Mouse (Mus musculus) mature B cell (primary cell): ENCODE measurements around the gene Cd47.
"Not testable (repeated sequence)": the region's sequence is repeated elsewhere in the genome, so short reads cannot be mapped to it uniquely, and the experiment has no call there.

Experiments
- in situ Hi-C: fragments of 300-500 bp; cut with MboI; formaldehyde crosslinking; loops from 2 replicates; pipeline ENCODE4 v1.14.3; 2019

The Cd47 gene

DNA sequence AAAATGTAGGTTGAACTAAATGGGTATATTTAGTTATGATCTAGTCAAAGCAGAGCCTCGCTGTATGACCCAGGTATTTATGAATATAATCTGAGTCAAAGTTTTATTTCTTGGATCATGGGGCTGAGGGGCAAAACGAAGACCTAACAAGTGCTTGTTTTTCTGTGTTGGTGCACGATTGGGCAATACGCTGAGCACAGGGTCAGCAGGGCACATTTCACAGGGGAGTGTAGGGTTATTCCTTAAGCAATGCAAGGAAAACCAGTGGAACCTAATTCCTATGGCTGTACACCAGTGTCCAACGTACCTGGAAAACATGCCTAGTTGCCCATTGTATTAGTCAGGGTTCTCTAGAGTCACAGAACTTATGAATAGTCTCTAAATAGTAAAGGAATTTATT, 12.6 kb upstream of the Cd47 start:
- in situ Hi-C loops = no loop called here

DNA sequence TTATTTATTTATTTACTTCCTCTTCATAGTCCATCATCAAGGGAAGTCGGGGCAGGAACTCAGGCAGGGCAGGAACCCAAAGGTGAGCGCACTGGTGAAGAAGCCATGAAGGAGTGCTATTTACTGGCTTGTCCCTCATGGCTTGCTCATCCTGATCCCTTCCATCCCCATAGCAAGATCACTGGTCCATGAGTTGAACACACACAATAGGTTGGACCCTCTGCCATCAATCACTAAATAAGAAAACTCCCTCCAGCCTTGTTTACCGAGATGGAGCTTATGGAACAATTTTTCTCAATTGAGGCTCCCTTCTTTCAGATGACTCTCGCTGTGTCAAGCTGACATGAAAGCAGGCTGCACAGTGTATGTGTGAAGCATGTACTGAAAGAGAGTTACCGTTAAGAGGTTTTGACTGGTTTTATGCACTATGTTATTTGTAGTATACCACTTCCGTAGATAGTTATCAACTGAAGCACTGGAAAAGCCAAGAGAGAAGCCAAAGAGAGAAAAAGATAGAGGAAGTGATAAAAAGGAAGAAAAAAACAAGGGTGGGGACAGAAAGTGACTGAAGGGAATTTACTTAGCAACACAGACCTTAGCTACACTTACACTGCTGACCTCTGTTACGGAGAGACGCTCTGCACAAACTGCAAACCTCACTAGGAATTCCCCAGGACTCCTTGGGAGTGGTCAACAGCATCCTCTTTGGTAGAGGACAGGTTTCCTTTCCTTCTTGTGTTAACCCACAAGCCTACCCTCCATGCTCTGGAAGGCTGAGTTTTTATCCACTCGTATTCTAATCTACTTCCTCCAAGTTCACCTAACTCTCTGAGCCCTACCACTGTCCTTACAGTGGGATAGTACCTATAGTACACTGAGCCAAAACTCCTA, 9.5 kb upstream of the Cd47 start:
- in situ Hi-C loops = no loop called here

DNA sequence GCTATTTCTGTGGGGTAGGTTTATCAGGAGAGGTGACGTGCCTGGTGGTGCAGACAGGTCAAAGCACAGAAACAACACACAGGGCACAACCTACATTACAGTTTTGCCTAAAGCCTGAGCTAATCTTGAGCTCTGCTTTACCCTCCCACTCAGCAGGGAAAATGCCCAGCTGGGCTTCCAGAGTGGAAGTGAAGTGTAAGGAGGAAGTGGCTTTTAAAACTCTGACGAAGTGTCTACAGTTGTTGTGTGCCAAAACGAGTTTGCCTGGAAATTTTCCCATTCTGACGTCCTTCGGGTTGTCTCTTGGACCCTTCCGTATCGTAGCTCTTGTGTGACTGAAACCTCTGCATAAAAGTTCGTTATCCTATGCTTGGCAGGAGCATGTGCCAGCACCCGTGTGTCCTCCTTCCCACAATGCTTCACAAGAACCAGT, 7.9 kb upstream of the Cd47 start:
- in situ Hi-C loops = no loop called here

DNA sequence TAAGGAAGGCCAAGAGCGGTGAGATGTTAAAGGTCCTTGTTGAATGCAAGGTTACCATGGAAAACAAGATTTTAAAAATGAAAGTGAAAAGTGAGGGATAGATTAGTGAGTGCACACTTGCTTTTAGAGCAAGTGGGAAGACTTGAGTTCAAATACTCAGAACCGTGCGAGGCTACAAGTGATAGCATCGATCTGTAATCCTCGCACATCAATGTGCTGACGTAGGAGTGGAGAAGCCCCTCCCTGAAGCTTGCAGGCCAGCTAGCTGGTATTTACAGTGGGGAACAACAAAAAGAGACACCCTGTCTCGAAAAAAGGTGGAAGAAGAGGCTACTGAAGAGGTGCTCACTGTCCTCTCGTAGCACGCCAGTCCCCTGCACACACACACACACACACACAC, 6.7 kb upstream of the Cd47 start:
- in situ Hi-C loops = no loop called here

DNA sequence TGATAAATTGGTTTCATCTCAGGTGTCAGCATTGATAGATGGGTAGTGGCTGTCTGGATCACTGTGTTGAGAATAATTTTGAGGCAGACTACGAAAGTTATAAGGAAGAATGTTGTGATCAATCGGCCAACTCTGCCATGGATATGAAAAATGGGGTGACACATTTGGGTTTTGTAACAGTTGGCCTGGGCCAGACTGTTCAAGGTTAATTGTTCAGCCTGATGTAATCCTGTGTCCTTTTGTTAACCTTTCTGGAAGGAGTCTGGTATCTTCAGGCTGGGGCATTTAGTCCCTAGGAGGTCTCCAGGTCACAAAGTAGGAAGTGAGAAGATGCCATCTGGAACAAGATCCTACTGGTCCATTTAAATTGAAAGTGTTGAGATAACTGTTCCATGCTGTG, 4.1 kb upstream of the Cd47 start:
- in situ Hi-C loops = no loop called here

DNA sequence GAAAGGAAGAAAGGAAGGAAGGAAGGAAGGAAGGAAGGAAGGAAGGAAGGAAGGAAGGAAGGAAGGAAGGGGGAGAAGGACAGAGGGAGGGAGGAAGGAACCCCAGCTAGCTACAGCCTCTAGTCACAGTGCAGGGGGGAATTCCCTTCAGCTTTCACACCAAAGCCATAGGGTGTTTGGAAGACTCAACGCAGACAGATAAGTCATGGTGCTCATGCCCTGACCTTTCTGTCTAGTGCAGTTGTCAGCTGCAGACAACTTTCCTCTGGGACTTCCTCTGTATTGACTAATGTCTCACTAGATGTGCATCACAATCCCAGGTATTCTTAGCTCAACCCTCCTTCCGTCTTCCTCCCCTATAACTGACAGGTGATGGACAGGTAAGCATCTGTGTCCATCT, 3.4 kb upstream of the Cd47 start:
- in situ Hi-C loops = no loop called here

DNA sequence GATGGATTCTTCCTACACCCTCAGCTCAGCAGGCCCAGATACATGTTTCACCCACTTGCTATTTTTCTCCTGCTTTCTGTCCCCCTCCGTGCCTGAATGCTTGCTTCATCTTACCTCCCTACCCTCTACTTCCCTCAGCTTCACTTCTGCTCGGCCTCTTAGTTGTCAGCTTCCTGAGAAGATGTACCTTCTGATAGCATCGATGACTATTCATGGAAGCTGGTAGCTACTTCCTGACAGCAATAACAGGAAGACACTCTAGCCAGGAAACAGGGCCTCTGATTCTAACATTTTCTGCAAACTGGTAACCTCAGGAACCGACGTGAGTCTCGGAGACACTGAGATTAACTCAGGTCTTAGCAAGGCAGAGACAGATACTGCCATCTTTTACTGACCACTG, 1.5 kb upstream of the Cd47 start:
- in situ Hi-C loops = no loop called here

DNA sequence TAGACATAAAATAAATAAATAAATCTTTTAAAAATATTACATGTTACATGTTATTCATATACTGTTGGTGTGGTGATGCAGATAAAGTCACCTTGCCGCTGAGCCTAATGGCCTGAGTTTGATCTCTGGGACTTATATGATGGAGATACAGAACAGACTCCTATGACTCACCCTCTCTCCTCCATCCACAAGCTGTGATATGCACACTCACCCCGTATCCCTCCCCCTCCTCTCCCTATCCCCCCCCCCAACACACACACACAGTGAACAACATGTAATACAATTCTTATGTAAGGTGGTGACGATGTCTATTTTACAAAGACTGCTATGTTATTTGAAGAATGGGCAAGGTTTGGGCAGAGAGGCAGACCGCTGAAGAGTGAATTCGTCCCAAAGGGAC, 663 bp downstream of the Cd47 start:
- in situ Hi-C loops = no loop called here

DNA sequence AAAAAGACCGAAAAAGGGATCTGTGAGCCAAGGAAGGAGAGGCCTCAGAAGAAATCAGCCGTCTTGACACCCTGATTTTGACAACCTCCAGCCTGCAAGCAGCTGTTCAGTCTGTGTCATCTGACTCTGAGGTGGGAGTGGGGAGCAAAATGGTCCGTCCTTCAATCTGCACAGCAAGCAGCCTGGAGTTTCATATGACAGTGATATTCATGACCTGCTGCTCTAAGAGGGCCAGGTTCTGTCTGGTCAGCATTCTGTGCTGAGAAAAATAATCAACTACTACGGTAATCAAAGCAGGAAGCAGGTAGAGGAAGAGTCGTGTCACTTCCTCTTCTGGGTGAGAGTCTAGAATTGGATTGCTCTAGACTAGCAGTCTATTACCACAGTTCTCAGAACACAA, 1.1 kb downstream of the Cd47 start:
- in situ Hi-C loops = no loop called here

DNA sequence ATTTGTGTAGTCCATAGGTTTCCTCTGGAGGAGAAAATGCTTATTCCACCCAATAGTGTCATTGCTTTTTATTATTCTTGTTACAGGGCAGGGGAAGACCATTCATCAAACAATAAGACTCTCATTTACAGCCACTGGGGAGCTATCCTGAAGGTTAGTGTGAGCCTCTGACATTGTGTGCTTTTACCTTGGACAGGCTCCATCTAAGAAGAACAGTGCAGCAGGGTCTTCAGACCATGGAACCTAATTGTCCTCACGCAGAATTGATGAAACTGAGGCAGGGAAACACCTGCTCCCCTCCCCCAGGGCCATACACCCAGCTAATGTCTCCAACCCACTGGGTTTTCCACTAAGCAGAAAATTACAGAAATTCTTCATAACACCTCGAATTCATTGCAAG, 2.7 kb downstream of the Cd47 start:
- in situ Hi-C loops = no loop called here

DNA sequence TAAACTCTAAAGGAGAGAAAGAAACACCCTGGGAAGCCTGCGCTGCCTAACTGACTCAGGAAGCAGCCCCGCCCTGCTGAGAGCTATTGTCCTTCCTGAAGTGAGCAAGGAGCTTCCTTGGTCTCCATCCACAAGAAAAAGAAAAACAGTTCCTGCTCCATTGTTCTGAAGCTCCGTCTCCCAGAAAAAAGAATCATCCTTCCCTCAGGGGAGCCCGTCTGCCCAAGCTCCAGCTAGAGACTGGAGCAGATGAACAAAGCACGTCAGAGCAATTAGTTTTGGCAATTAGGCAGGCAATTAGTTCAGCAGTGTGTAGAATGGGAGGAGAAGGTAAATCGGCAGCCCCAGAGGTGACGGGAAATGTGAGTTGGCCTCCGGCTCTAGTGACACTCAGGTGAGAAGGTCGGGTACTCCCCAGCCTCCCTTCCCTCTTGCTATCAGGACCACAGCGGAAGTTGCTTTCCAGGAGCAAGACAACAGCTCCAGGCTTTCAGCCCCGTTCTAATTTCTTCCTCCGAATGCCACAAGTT, 3.7 kb downstream of the Cd47 start:
- in situ Hi-C loops = no loop called here

DNA sequence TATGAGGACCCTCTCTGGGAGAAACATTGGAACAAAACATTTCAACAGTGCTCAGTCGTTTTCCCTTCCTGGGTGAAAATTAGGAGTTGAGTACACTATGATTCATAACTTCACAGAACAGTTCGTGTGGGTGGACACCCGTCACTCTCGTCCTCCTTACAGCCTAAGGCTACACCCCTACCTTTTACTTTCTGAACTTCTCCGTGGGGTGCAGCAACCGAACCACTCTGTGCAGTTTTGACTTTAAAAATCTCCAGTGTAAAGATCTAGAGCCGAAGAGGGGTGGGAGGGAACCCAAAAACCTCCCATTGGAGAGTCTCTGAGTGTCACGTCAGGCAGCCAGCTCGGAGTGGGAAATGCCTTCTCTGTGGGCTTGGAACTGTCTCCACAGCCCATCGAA, 6.6 kb downstream of the Cd47 start:
- in situ Hi-C loops = no loop called here

DNA sequence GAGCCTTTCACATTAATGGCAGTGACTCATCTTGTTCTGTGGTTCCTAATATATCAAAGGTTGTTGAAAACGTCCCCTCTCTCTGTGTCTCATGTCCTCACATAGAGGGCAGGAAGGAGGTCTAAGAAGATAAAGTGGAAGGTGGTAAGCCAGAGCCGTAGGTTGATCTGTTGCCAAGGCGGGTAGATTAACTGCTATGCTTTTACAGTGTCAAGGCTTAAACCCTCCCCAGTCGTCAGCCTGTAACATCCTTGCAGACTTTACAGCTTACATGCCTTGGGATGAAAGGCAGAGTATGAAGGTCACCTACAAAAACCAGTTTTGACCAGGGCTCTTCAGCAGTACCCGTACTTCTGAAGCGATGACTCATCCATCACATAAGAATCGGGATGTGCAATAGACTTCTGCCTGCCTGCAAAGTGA, 7.1 kb downstream of the Cd47 start:
- in situ Hi-C loops = no loop called here

DNA sequence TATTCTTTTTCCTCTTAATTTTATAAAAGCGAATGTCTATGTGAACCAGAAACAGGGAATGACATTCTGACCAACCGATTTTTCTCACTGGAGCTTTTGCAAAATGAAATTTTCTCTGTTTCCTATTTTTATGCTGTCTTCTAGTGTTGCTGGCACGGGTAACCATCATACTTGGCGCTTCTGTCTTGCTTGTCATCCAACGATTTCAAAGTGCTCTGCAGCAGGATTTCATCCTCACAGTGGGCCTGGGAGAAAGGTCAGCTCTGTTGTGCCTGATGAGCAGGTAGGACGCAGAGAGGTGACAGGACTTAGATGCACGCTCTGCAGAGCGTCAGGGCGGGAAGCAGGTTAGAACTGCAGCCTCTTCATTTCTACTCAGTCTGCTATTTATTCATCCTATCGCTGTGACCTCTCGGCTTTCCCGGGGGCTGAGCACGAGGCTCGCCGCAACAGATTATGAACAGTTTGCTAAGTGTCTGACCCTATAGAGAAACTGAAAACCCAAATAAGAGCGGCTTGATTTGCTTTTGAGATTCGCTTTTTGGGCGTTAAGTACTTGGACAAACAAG, 7.6 kb downstream of the Cd47 start:
- in situ Hi-C loops = no loop called here

DNA sequence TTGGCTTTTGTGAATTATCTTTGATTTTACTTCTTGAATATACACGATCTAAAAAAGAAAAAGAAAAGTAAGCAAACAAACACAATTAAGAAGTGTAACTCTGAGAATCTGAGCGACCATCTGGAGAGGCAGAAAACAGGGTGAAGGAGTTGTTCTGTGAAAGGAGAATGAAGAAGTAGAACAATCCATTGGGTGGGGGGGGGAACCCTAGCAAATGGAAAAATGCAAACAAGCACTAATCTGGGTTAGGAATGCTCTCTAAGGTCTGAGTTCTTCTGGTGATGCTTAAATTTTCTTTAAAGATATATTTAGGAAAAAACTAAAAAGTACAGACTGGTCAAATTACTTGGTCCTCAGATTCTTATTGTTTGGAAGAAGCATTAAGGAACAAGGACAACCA, 11.6 kb downstream of the Cd47 start:
- in situ Hi-C loops = no loop called here

DNA sequence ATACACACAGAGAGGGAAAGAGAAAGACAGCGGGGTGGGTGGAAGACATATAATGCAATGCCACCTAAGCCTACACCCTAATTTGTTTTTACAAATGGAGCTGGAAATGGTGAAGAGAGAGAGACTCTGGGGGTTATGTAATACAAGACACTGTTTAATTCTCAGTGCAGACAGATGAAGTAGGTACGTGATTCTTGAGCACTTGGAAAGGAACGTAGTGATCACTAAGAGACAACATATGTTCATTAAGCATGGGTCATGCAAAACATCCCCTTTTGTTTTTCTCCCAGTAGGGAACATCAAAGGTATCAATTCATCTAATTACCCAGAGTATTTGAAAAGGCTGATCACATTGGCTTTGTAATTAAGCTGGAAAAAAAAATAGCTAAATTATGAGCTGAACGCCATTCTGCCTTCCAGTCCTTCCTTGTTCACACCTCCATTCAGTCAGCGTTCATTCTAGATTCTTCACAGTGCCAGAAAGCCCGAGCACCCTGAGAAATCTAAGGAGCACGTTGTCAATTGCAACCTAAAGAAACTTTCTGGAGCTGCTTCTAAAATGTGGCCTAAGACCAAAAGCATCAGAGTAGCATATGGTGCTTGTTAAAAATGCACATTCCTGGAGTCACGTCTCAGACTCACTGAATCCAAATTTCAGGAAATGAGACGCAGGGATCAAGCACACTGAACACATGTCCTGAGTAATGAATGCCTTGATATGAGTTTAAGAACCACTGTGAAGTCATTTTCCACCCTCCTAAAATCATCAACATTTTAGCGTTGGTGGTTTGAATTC, 12.7 kb downstream of the Cd47 start:
- in situ Hi-C loops = no loop called here

DNA sequence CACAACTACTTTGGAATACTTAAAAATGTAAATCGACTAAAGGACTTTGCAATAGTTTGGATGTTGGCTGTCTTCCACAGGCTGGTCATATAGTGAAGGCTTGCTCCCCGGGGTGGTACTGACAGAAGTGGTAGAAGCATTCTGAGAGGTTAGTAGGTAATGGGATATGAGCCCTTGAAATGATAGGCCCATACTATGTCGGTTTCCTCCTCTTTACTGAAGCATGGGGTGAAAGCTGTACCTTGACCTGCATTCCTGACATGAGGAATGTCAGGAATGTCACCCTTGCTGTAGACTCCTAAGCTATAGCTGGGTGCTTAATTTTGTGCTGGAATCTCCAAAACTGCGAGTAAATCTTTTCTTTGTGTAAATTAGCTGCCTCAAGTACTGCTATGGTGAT, 14.1 kb downstream of the Cd47 start:
- in situ Hi-C loops = no loop called here

DNA sequence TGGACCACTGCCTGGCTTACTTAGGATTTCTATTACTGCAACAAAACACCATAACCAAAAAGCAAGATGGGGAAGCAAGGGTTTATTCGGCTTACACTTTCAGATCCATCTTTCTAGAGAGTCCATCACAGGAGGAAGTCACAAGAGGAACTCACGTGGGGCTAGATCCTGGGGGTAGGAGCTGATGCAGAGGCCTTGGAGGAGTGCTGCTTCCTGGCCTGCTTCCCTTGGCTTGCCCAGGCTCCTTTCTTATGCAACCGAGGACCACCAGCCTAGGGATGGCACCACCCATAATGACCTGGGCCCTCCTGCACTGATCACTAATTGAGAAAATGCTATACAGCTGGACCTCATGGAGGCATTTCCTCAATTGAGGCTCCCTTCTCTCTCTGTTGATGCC, 16.6 kb downstream of the Cd47 start:
- in situ Hi-C loops = no loop called here

DNA sequence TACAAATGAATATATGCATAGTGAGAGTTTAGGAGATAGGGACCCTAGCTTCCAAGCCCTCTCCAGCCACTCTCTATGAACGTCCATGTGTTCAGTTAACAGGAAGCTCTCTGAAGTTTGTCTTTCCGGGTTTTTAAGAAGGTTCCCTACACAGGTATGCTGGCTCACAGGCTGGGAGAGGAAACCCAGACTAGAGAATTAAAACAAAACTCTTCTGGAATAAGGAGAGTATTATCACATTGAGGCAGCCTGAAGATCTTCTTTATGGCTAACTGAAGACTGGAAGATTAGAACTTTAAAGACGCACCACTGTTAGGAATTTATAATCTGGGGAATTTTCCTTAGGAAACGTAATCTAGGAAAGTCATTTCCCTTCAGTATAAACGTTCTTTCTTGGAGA, 17.8 kb downstream of the Cd47 start:
- in situ Hi-C loops = no loop called here

DNA sequence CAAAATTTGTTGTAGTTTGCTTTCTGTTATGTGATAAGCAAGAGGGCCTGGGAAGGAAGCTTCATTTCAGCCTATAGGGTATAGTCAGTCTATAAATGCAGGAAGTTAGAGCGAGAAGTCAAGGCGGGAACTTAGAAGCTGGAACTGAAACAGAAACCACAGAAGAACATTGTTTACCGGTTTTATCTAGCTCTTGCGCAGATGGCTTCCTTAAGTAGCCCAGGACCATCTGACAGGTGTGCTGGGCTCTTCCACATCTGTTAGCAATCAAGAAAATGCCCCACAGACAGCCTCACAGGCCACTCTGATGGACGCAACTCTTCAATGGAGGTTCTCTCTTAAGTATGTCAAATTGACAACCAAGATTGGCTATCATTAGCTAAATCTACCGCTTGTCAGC, 18.3 kb downstream of the Cd47 start:
- in situ Hi-C loops = no loop called here

DNA sequence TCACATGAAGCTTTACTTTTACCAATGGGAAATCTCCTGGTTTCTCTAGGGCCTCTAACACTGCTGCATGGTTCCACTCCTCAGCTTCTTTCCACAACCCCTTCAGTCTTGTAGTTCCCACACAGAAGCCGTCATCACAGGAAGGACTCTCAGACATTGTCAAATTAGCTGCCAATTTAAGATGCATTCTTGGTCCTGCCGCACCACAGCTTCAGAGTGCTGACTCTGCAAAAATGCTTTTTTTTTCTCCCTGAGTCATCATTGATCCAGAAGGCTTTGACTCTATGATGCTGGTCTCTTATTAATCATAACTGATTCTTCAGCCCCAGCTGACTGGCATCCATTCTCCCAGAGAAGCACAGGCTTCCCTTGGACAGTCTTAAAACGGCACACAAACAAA, 19.2 kb downstream of the Cd47 start:
- in situ Hi-C loops = no loop called here

DNA sequence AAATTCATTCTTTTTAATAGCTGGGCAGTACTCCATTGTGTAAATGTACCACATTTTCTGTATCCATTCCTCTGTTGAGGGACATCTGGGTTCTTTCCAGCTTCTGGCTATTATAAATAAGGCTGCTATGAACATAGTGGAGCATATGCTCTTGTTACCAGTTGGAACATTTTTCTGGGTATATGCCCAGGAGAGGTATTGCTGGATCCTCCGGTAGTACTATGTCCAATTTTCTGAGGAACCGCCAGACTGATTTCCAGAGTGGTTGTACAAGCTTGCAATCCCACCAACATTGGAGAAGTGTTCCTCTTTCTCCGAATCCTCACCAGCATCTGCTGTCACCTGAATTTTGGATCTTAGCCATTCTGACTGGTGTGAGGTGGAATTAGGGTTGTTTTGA, 30.6 kb downstream of the Cd47 start:
- in situ Hi-C loops = not testable (repeated sequence)

DNA sequence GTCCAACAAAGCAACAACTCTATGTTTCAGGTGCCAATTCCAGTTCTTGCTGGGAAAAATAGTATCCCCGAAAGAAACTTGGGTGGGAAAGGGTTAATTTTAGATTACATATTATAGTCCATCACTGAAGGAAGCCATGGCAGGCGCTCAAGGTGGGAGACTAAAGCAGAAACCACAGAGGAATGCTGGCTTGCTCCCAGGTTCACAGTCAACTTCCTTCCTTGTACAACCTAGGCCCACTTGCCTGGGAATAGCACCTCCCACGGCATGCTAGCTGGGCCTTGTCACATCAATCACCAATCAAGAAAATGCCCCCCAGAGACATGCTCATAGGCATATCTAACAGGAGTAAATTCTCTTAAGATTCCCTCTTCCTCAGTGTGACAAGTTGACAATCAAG, 32.0 kb downstream of the Cd47 start:
- in situ Hi-C loops = no loop called here
